Comparison of ENCODE assay signal across 22 mouse cellular contexts in the genomic region with DNA sequence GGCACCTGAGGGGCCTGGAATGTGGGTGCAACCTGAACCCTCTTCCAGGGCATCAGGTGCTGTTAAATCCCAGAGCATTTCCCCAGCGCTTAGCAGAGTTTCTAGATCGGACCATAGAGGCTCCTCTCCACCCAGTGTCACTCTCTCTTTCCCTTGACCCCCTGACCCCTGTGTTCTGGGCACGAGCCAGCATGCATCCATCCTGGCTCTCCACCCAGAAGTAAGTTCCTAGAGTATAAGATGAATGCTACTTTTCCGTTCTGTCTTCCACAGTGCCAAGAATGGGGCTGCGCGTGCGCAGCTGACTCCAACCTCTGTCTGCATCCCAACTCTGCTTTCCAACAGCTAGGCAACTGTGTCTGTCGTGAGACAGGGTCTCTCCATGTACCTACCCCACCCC. TPM values are rescaled to one million over a fixed set of nuclear protein-coding genes. Genes with fewer than 3 reads are reported as not detected.
DNase-seq lines count a peak whose midpoint lies in the region; ATAC-seq and TF ChIP-seq lines count a peak whose summit lies in the region.
"Had no signal": no experiment of that assay in that cellular context is flagged by ENCODE, and none has a peak within 500 bp of the region (broad histone marks: within the 10 kb centered on the region; RNA-seq: fewer than 3 reads in every experiment).

No protein-coding gene starts in this region.

- no peak overlapping the region for H3K4me3 ChIP-seq in kidney, embryonic 16.5 days (ENCODE audit: low read length)
- H3K4me3 ChIP-seq in lung, embryonic 14.5 days (ENCODE audit: low read depth, low read length): no peak overlapping the region
- no peak overlapping the region for H3K4me3 ChIP-seq in lung, adult 2 months (replicated peaks; ENCODE audit: extremely low read depth, low read depth, low read length)
- H3K4me3 ChIP-seq in midbrain, embryonic 11.5 days (ENCODE audit: low read depth, low read length): no peak overlapping the region
- no peak overlapping the region for H3K4me3 ChIP-seq in midbrain, embryonic 13.5 days (replicated peaks)
- H3K4me3 ChIP-seq: embryonic facial prominence, embryonic 15.5 days; erythroblast, embryonic 14.5 days; forebrain, embryonic 10.5 days; gastrocnemius, adult 2 months; heart, embryonic 12.5 days; hindbrain, embryonic 10.5 days had no signal

- H3K4me1 ChIP-seq in kidney, embryonic 16.5 days (ENCODE audit: insufficient read depth, low read length): peaks cover 31% of the 10 kb centered on the region
- peaks cover 13% of the 10 kb centered on the region for H3K4me1 ChIP-seq in lung, embryonic 14.5 days (ENCODE audit: insufficient read depth)
- H3K4me1 ChIP-seq in lung, adult 2 months (ENCODE audit: control insufficient read depth, insufficient read depth, low read length): peaks cover 9% of the 10 kb centered on the region
- no peaks in the 10 kb centered on the region for H3K4me1 ChIP-seq in midbrain, embryonic 11.5 days (ENCODE audit: control insufficient read depth, insufficient read depth, low read length)
- peaks cover 6% of the 10 kb centered on the region; the same call in 1 of the 2 replicates for H3K4me1 ChIP-seq in midbrain, embryonic 13.5 days (replicated peaks)

- no peak for TF ChIP-seq CTCF in lung, embryonic 14.5 days (IDR thresholded peaks at IDR 0.05; ENCODE audit: low read depth)
- no peak for TF ChIP-seq CTCF in lung, adult 2 months (IDR thresholded peaks at IDR 0.05; ENCODE audit: insufficient read depth, low read length)

- TF ChIP-seq POLR2A in lung, adult 2 months (IDR thresholded peaks at IDR 0.05; ENCODE audit: borderline replicate concordance, extremely low read depth, low read depth, low read length): no peak

- no peaks in the 10 kb centered on the region for H3K9me3 ChIP-seq in kidney, embryonic 16.5 days (ENCODE audit: low read length)
- no peaks in the 10 kb centered on the region for H3K9me3 ChIP-seq in lung, embryonic 14.5 days (ENCODE audit: low read depth, low read length)
- H3K9me3 ChIP-seq in midbrain, embryonic 11.5 days (ENCODE audit: control insufficient read depth, low read length): no peaks in the 10 kb centered on the region
- H3K9me3 ChIP-seq in midbrain, embryonic 13.5 days: no peaks in the 10 kb centered on the region
- H3K9me3 ChIP-seq: embryonic facial prominence, embryonic 15.5 days; forebrain, embryonic 10.5 days; heart, embryonic 12.5 days had no signal

- no peak overlapping the region for H3K4me2 ChIP-seq in kidney, embryonic 16.5 days (replicated peaks; ENCODE audit: low read depth, low read length)
- no peak overlapping the region for H3K4me2 ChIP-seq in lung, embryonic 14.5 days
- no peak overlapping the region for H3K4me2 ChIP-seq in midbrain, embryonic 11.5 days
- H3K4me2 ChIP-seq in midbrain, embryonic 13.5 days (replicated peaks): no peak overlapping the region
- H3K4me2 ChIP-seq: embryonic facial prominence, embryonic 15.5 days; heart, embryonic 12.5 days had no signal

- intact Hi-C loops in left cerebral cortex, postnatal 25 days (cut with DNase I): no loop called here

- no peak overlapping the region for H3K27ac ChIP-seq in kidney, embryonic 16.5 days (ENCODE audit: low read length)
- no peak overlapping the region for H3K27ac ChIP-seq in lung, embryonic 14.5 days (ENCODE audit: low read depth)
- no peak overlapping the region for H3K27ac ChIP-seq in midbrain, embryonic 11.5 days (ENCODE audit: low read depth, low read length)
- no peak overlapping the region for H3K27ac ChIP-seq in midbrain, embryonic 13.5 days
- H3K27ac ChIP-seq: embryonic facial prominence, embryonic 15.5 days; forebrain, embryonic 10.5 days; gastrocnemius, adult 2 months; hindbrain, embryonic 10.5 days had no signal

- H3K9ac ChIP-seq in kidney, embryonic 16.5 days (replicated peaks; ENCODE audit: low read length): no peak overlapping the region
- H3K9ac ChIP-seq in lung, embryonic 14.5 days: no peak overlapping the region
- no peak overlapping the region for H3K9ac ChIP-seq in midbrain, embryonic 11.5 days (ENCODE audit: low read length)
- H3K9ac ChIP-seq in midbrain, embryonic 13.5 days (replicated peaks): no peak overlapping the region
- H3K9ac ChIP-seq: embryonic facial prominence, embryonic 15.5 days; heart, embryonic 12.5 days had no signal

- DNase-seq in kidney, postnatal 10 days: peak; percentile 82
- DNase-seq in lung, embryonic 14.5 days: peak; percentile 36
- no peak for DNase-seq in lung, adult 2 months
- peak; percentile 57 for DNase-seq in midbrain, embryonic 11.5 days (ENCODE audit: low spot score, missing footprints)
- DNase-seq in left cerebral cortex, postnatal 25 days (ENCODE audit: low spot score in 2 of 2): no peak
- DNase-seq: adrenal gland, adult 2 months; cerebellum, adult 11 months; cerebellum, adult 8-10 months; cerebellum, postnatal 14 days; embryo, embryonic 11 days; gastrocnemius, adult 2 months; gastrocnemius, postnatal 25 days had no signal

- WGBS in kidney, embryonic 16.5 days: 80% methylated on average over 8 of the region's 8 CpGs
- WGBS in lung, embryonic 14.5 days: 71% methylated on average over 8 of the region's 8 CpGs
- 68% methylated on average over 8 of the region's 8 CpGs for WGBS in lung, adult 2 months
- WGBS in midbrain, embryonic 11.5 days: 89% methylated on average over 8 of the region's 8 CpGs
- WGBS in midbrain, embryonic 13.5 days: 88% methylated on average over 8 of the region's 8 CpGs

- no peak for ATAC-seq in kidney, embryonic 16.5 days (ENCODE audit: low FRiP score, low TSS enrichment)
- no peak for ATAC-seq in lung, embryonic 14.5 days (ENCODE audit: insufficient read depth)
- ATAC-seq in midbrain, embryonic 11.5 days (ENCODE audit: low FRiP score): no peak
- ATAC-seq in midbrain, embryonic 13.5 days: no peak
- ATAC-seq: forebrain, embryonic 14.5 days had no signal

- H3K27me3 ChIP-seq in kidney, embryonic 16.5 days (ENCODE audit: insufficient read depth, low read length): no peaks in the 10 kb centered on the region
- no peaks in the 10 kb centered on the region for H3K27me3 ChIP-seq in lung, embryonic 14.5 days (ENCODE audit: insufficient read depth, low read length)
- no peaks in the 10 kb centered on the region for H3K27me3 ChIP-seq in midbrain, embryonic 11.5 days (ENCODE audit: control insufficient read depth, insufficient read depth, low read length)
- H3K27me3 ChIP-seq in midbrain, embryonic 13.5 days: no peaks in the 10 kb centered on the region
- H3K27me3 ChIP-seq: embryonic facial prominence, embryonic 15.5 days had no signal

- no peaks in the 10 kb centered on the region for H3K36me3 ChIP-seq in kidney, embryonic 16.5 days (ENCODE audit: insufficient read depth, low read length)
- no peaks in the 10 kb centered on the region for H3K36me3 ChIP-seq in lung, embryonic 14.5 days (ENCODE audit: insufficient read depth)
- no peaks in the 10 kb centered on the region for H3K36me3 ChIP-seq in midbrain, embryonic 11.5 days (ENCODE audit: control insufficient read depth, insufficient read depth, low read length)
- H3K36me3 ChIP-seq in midbrain, embryonic 13.5 days: no peaks in the 10 kb centered on the region
- H3K36me3 ChIP-seq: embryonic facial prominence, embryonic 15.5 days; forebrain, embryonic 10.5 days; heart, embryonic 12.5 days; hindbrain, embryonic 10.5 days had no signal

RNA-seq across cellular contexts. Expression of a gene that starts 12.2 kb away (rescaled TPM):
- 85.0 and 86.2 TPM in 2 replicates for polyA plus RNA-seq in kidney, embryonic 16.5 days (2015; fragmentation: Nextera tagmentation; extraction: Ambion mirVana)
- polyA plus RNA-seq in lung, embryonic 14.5 days (2014; fragmentation: Nextera tagmentation; extraction: Ambion mirVana): 72.4 and 81.1 TPM in 2 replicates
- 44.1 and 53.8 TPM in 2 replicates for polyA plus RNA-seq in lung, adult 2 months (2012; rRNA removed)
- polyA plus RNA-seq in midbrain, embryonic 11.5 days (2014; fragmentation: Nextera tagmentation; extraction: Ambion mirVana): 30.0 and 37.3 TPM in 2 replicates
- 21.1 and 25.3 TPM in 2 replicates for polyA plus RNA-seq in midbrain, embryonic 13.5 days (2015; fragmentation: Nextera tagmentation; extraction: Ambion mirVana)
- 10 to 100 TPM; 86.2 to 87.5 TPM for total RNA-seq in left cerebral cortex, postnatal 25 days (2021)

RNA-seq across cellular contexts. Expression of a gene that starts 24.0 kb away (rescaled TPM):
- 1.3 TPM in 2 replicates for polyA plus RNA-seq in kidney, embryonic 16.5 days (2015; fragmentation: Nextera tagmentation; extraction: Ambion mirVana)
- 2.4 and 2.6 TPM in 2 replicates for polyA plus RNA-seq in lung, embryonic 14.5 days (2014; fragmentation: Nextera tagmentation; extraction: Ambion mirVana)
- 3.2 and 6.9 TPM in 2 replicates for polyA plus RNA-seq in lung, adult 2 months (2012; rRNA removed)
- 1.1 and 2.3 TPM in 2 replicates for polyA plus RNA-seq in midbrain, embryonic 11.5 days (2014; fragmentation: Nextera tagmentation; extraction: Ambion mirVana)
- polyA plus RNA-seq in midbrain, embryonic 13.5 days (2015; fragmentation: Nextera tagmentation; extraction: Ambion mirVana): 2.0 and 2.7 TPM in 2 replicates
- 100 to 1,000 TPM; 295 to 302 TPM for total RNA-seq in left cerebral cortex, postnatal 25 days (2021)
- total RNA-seq: common myeloid progenitor, adult 5-6 weeks; granulocyte monocyte progenitor cell, adult 5-6 weeks had no signal
- polyA plus RNA-seq: erythroblast, embryonic 14.5 days had no signal

RNA-seq across cellular contexts. Expression of a gene that starts 35.4 kb away (rescaled TPM):
- 53.5 and 54.8 TPM in 2 replicates for polyA plus RNA-seq in kidney, embryonic 16.5 days (2015; fragmentation: Nextera tagmentation; extraction: Ambion mirVana)
- 41.9 and 45.4 TPM in 2 replicates for polyA plus RNA-seq in lung, embryonic 14.5 days (2014; fragmentation: Nextera tagmentation; extraction: Ambion mirVana)
- 50.0 and 52.8 TPM in 2 replicates for polyA plus RNA-seq in lung, adult 2 months (2012; rRNA removed)
- 55.1 and 64.6 TPM in 2 replicates for polyA plus RNA-seq in midbrain, embryonic 11.5 days (2014; fragmentation: Nextera tagmentation; extraction: Ambion mirVana)
- polyA plus RNA-seq in midbrain, embryonic 13.5 days (2015; fragmentation: Nextera tagmentation; extraction: Ambion mirVana): 37.4 and 43.4 TPM in 2 replicates
- 10 to 100 TPM; 27.1 to 28.8 TPM for total RNA-seq in left cerebral cortex, postnatal 25 days (2021)

RNA-seq across cellular contexts. Expression of a gene that starts 51.0 kb away (rescaled TPM):
- 98.1 and 106 TPM in 2 replicates for polyA plus RNA-seq in kidney, embryonic 16.5 days (2015; fragmentation: Nextera tagmentation; extraction: Ambion mirVana)
- polyA plus RNA-seq in lung, embryonic 14.5 days (2014; fragmentation: Nextera tagmentation; extraction: Ambion mirVana): 43.8 and 46.9 TPM in 2 replicates
- 44.9 and 54.3 TPM in 2 replicates for polyA plus RNA-seq in lung, adult 2 months (2012; rRNA removed)
- 21.6 and 23.5 TPM in 2 replicates for polyA plus RNA-seq in midbrain, embryonic 11.5 days (2014; fragmentation: Nextera tagmentation; extraction: Ambion mirVana)
- polyA plus RNA-seq in midbrain, embryonic 13.5 days (2015; fragmentation: Nextera tagmentation; extraction: Ambion mirVana): 21.0 and 25.1 TPM in 2 replicates
- total RNA-seq in left cerebral cortex, postnatal 25 days (2021): 1 to 10 TPM; 6.8 TPM

Comparison
In these comparisons a context has a peak if more than half of its experiments do, and no peak if none do; other contexts are left out.
1. DNase-seq: peak in kidney, postnatal 10 days (single experiment), lung, embryonic 14.5 days (single experiment) and midbrain, embryonic 11.5 days (single experiment); none in lung, adult 2 months (single experiment) and left cerebral cortex, postnatal 25 days (0 of 2).